Mouse (Mus musculus) heart, postnatal 0 days (tissue): Measurements from ENCODE around the gene Car5a. TPM values are rescaled to one million over a fixed set of nuclear protein-coding genes. Genes with fewer than 3 reads are reported as not detected.

Experiments used
- ATAC-seq: fragments of 200-750 bp; cut with Nextera tagmentation; 2 replicates; pipeline ENCODE4 v1.8.0; 2017; ENCODE audit warnings: low read depth, moderate number of reproducible peaks, moderate library complexity; ENCODE audit not compliant: insufficient read depth
- DNase-seq: peaks from one replicate; pipeline ENCODE4 v3.0.0-alpha.2; 2016; ENCODE audit warnings: low spot score
- H3K27ac ChIP-seq: fragments of 300-500 bp; sonication (generic); 2 replicates; pipeline ENCODE4 v1.5.1; 2014; ENCODE audit warnings: low read depth, mild to moderate bottlenecking
- H3K27me3 ChIP-seq: fragments of 300-500 bp; sonication (generic); 2 replicates; pipeline ENCODE4 v1.6.1; 2014; ENCODE audit warnings: low read length, mixed read lengths; ENCODE audit not compliant: control insufficient read depth, insufficient read depth
- H3K36me3 ChIP-seq: fragments of 300-500 bp; sonication (generic); replicated peaks from 2 replicates; pipeline ENCODE4 v1.6.1; 2014; ENCODE audit warnings: low read length, mixed read lengths; ENCODE audit not compliant: control insufficient read depth, insufficient read depth
- H3K4me1 ChIP-seq: fragments of 300-500 bp; sonication (generic); 2 replicates; pipeline ENCODE4 v1.6.1; 2014; ENCODE audit warnings: antibody characterized with exemption; ENCODE audit not compliant: control insufficient read depth, insufficient read depth
- H3K4me2 ChIP-seq: fragments of 300-500 bp; sonication (generic); 2 replicates; pipeline ENCODE4 v1.6.1; 2014; ENCODE audit warnings: low read depth, mild to moderate bottlenecking, low read length, moderate library complexity
- H3K4me3 ChIP-seq: fragments of 300-500 bp; sonication (generic); 2 replicates; pipeline ENCODE4 v1.5.1; 2014; ENCODE audit warnings: low read depth, low read length
- H3K9ac ChIP-seq: fragments of 300-500 bp; sonication (generic); replicated peaks from 2 replicates; pipeline ENCODE4 v1.6.1; 2014; ENCODE audit warnings: low read depth, low read length, mixed read lengths
- H3K9me3 ChIP-seq: fragments of 300-500 bp; sonication (generic); replicated peaks from 2 replicates; pipeline ENCODE4 v1.6.1; 2016; ENCODE audit warnings: low read length; ENCODE audit not compliant: control insufficient read depth
- CTCF ChIP-seq: IDR thresholded peaks from 2 replicates; pipeline ENCODE4 v1.5.1; 2016; ENCODE audit warnings: antibody characterized with exemption, control low read depth, low read depth
- EP300 ChIP-seq: IDR thresholded peaks from 2 replicates; pipeline ENCODE4 v1.6.1; 2016; ENCODE audit warnings: antibody characterized with exemption, low read depth
- WGBS: fragments of 180-500 bp; shearing (Covaris S2); extraction: QIAGEN DNeasy Blood & Tissue Kit; methylation state at CpG from one replicate; pipeline ENCODE4 v1.1.7; 2014; 5-methylcytosine and 5-hydroxymethylcytosine counted together
- polyA plus RNA-seq: library from polyadenylated mRNA; unstranded; fragments of >200 nt; fragmentation: Nextera tagmentation; extraction: Ambion mirVana; gene quantifications from 2 replicates; pipeline ENCODE4 v1.2.1, GENCODE M21; 2015
- total RNA-seq: library from RNA; depleted of rRNA; stranded (reverse); fragments of >200 nt; gene quantifications from 2 replicates; pipeline ENCODE4 v1.2.3, GENCODE M21; 2014; ENCODE audit warnings: low replicate concordance

The Car5a gene
- total and polyA plus RNA-seq, 2 experiments from 2014 or later, result not detected

DNA sequence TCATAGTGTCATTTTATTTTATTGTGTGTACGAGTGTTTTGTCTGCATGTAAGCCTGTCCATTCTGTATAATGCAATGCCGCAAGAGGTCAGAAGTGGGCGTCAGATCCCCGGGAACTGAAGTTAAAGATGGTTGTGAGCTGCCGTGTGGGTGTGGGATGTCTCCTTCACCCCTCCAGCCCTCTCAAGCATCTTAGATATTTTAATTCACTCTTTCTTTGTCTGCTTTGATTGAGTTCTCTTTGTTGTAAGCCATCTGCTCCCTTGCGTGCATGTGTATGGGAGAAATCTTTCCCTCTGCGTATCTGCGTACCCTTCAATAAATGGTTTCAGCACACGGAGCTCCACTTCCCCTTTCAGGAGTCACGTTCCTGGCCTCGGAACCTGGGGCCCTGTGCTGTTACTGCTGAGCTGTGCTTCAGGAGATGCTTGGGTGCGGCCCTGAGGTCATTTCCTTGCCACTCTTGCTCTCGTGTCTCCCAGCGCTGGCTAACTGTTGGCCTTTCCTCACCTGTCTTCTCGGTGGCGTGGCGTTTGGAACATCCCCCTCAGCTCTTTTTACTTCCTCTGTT lies 26.9 kb upstream of the Car5a start:
- no peak for ATAC-seq
- Histone ChIP-seq H3K4me2 (no peak overlapping the region), H3K4me3 (no peak overlapping the region), H3K27me3 (no peaks in the 10 kb centered on the region), H3K9me3 (no peaks in the 10 kb centered on the region), H3K9ac (no peak overlapping the region), H3K36me3 (peaks cover 28% of the 10 kb centered on the region), H3K4me1 (peaks cover 16% of the 10 kb centered on the region), H3K27ac (no peak overlapping the region)
- DNase-seq, result no peak
- WGBS, result 72% methylated on average over 17 of the region's 17 CpGs
- TF ChIP-seq CTCF, result no peak
- no peak for TF ChIP-seq EP300

DNA sequence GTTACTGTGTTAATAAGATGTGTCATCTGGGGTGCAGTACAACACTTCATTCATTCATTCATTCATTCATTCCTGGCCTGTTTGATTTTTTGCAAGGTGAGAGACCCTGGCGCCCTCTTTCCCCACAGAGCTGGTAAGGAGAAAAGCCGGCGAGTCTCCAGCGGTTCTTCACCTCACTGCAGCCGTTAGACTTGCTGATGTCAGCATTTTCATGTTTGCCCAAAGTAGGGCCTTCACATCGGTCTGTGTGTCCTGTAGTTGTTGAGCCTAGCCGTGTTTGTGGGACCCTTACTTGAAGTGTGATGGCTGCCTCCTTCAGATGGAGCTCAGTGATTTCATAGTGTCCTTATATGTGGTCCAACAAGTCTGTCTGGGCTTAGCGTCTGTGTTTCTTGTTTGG lies 25.5 kb upstream of the Car5a start:
- Histone ChIP-seq H3K9me3 (no peaks in the 10 kb centered on the region), H3K36me3 (peaks cover 14% of the 10 kb centered on the region), H3K4me2 (no peak overlapping the region), H3K4me3 (no peak overlapping the region), H3K27ac (no peak overlapping the region), H3K9ac (no peak overlapping the region), H3K27me3 (no peaks in the 10 kb centered on the region), H3K4me1 (peaks cover 29% of the 10 kb centered on the region)
- WGBS, result 85% methylated on average over 8 of the region's 8 CpGs
- no peak for ATAC-seq
- no peak for TF ChIP-seq CTCF
- TF ChIP-seq EP300, result no peak
- no peak for DNase-seq

DNA sequence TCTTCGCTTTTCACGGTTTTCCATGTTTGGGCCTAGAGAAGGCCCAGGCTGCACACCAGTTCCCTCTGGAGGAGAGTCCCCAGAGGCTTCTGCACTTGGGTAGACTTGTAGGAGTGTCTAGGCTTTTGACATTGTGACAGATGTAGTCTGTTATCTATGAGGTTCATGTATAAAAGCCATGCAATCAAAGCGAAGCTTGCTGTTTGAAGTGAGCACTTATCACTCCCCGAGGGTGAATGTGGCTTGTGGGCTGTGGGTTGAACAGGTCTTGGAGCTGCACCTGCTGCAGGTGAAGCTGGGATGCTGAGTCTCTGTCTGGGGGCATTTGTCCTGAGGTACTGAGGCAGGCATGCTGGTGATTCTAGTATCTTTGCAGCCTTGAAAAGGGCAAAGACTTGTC lies 23.8 kb upstream of the Car5a start:
- Histone ChIP-seq H3K27me3 (no peaks in the 10 kb centered on the region), H3K27ac (peak overlapping the region; percentile 46), H3K4me1 (peaks cover 41% of the 10 kb centered on the region), H3K4me2 (no peak overlapping the region), H3K9ac (no peak overlapping the region), H3K4me3 (no peak overlapping the region), H3K9me3 (no peaks in the 10 kb centered on the region), H3K36me3 (no peaks in the 10 kb centered on the region)
- no peak for DNase-seq
- WGBS, result 37% methylated on average over 4 of the region's 4 CpGs
- no peak for ATAC-seq
- TF ChIP-seq EP300, result no peak
- TF ChIP-seq CTCF, result no peak

DNA sequence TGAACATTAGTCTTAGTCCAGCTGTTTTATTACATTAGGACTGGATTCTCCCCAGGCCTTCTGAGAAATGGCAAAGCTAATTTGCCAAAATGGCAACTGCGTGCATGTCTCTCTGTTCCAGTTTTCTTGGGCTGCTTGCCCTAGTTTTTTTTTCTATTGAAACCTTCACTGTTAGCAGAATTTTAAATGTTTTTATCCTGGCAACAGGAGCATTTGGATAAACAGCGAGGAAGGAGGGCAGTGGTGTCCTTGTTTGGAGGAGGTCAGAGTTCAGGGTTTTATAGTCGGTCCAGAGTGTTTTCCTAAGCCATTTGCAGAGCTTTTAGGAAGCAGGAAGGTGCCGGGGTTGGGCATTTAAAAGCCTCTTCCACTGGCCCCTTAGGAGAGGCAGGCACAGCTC lies 23.3 kb upstream of the Car5a start:
- Histone ChIP-seq H3K27ac (peak overlapping the region; percentile 46), H3K27me3 (no peaks in the 10 kb centered on the region), H3K36me3 (no peaks in the 10 kb centered on the region), H3K4me1 (peaks cover 41% of the 10 kb centered on the region), H3K9me3 (no peaks in the 10 kb centered on the region), H3K4me2 (no peak overlapping the region), H3K4me3 (no peak overlapping the region), H3K9ac (no peak overlapping the region)
- 53% methylated on average over 4 of the region's 4 CpGs for WGBS
- DNase-seq (no peak), ATAC-seq (no peak)
- no peak for TF ChIP-seq CTCF
- no peak for TF ChIP-seq EP300

DNA sequence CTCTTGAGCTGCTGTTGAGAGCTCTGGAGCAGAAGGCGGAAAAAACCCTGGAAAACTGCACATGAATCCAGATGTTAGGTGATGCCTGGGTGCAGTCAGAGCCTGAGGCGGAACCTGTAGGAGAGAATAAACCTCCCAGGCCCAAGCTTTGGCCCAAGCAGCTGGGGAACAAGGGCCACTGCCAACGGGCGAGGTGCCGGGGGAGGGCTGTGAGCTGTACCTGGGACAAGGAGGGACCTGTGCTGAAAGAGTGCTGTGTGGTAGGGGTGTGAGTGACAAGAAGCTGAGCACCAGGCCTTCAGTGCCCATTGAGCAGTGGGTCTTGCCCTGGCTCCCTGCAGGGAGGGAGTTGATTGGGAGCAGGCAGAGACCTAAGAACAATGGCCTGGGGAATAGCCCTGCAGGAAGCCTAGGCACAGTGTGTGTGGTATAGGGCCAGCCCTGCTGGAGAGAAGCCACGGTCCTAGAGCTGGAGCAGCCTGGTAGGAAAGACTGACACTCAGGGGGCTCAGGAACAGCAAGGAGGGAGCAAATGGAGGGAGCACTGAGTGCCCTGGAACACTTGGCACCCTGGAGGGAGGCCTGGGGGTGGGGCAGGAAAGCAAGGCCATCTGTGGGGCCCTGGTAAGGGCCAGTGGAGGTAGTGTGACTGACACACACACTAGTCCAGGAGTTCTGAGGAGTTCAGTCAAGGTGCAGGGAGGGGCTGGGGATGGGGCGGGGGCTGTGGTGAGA lies 22.2 kb upstream of the Car5a start:
- 73% methylated on average over 7 of the region's 7 CpGs for WGBS
- Histone ChIP-seq H3K36me3 (no peaks in the 10 kb centered on the region), H3K4me1 (peaks cover 41% of the 10 kb centered on the region), H3K27me3 (no peaks in the 10 kb centered on the region), H3K4me2 (no peak overlapping the region), H3K27ac (no peak overlapping the region), H3K9me3 (no peaks in the 10 kb centered on the region), H3K9ac (no peak overlapping the region; the same call in 1 of the 2 replicates), H3K4me3 (no peak overlapping the region)
- ATAC-seq (peak; percentile 15; the same call in 1 of the 2 replicates), DNase-seq (no peak)
- TF ChIP-seq CTCF, result no peak
- TF ChIP-seq EP300, result no peak

DNA sequence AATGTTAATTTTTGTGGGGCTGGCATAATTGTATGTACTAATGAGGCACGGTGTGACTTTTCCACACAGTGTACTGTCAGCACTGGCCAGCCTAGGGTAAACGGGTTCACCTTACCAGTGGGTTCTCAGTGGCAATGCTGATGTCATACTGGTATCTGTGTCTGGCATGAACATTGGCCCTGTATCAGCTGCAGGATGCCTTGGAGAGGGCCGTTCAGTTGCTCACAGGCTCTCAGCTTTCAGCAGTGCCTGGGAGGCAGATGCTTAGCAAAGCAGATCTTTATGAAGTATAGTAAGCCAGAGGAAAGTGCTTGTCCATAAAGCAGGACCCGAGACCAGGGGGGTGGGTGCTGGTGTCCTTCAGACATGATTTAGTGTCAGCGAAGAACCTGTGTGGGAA lies 21.4 kb upstream of the Car5a start:
- Histone ChIP-seq H3K4me3 (no peak overlapping the region), H3K27me3 (no peaks in the 10 kb centered on the region), H3K36me3 (no peaks in the 10 kb centered on the region), H3K4me2 (no peak overlapping the region), H3K9me3 (no peaks in the 10 kb centered on the region), H3K27ac (no peak overlapping the region), H3K9ac (no peak overlapping the region), H3K4me1 (peaks cover 41% of the 10 kb centered on the region)
- DNase-seq (no peak), ATAC-seq (no peak)
- 51% methylated on average over 5 of the region's 5 CpGs for WGBS
- TF ChIP-seq CTCF (no peak), EP300 (no peak)
